Mouse (Mus musculus) layer of hippocampus, adult 11-12 months (tissue): ENCODE measurements around the gene BC052040.

Experiments used
- DNase-seq: peaks from one replicate; pipeline ENCODE4 v3.0.0; 2022; ENCODE audit warnings: low spot score

BC052040 gene

DNA sequence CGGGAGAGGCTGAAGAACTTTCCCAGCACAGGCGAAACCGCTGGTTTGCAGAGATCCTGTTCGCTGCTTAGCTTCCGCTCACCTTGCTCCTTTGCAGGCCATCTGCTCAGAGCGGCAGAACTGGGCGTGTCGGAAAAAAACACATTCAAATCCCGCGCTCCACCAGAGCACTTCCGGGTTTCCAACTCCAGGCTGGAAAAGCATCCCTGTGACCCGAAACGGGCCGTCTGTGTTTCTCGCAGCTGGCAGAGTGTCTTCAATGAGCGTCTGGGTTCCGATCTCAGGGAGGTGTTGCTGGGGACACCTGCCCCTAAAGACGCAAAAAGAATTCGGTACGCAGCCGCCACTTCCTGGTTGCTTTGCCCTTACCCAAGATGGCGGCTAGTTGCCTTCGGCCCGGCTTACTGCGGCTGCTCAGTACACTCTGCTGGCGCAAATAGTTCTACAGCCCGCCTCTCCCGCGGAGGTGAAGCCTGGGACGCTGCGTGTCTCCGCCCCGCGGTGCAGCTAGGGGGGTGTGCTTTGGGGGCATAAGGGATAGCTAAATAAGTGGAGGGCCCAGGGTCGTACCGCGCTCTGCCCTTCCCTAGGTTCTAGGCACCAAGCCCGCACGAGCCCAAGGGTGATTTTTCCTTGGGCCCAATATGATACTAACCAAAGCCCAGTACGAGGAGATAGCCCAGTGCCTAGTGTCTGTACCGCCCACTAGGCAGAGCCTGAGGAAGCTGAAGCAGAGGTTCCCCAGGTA lies at the start of gene BC052040:
BC052040 (plus strand) TSS at position 476 of the 748 bp plus-strand sequence.
- peak; percentile 89 for DNase-seq

DNA sequence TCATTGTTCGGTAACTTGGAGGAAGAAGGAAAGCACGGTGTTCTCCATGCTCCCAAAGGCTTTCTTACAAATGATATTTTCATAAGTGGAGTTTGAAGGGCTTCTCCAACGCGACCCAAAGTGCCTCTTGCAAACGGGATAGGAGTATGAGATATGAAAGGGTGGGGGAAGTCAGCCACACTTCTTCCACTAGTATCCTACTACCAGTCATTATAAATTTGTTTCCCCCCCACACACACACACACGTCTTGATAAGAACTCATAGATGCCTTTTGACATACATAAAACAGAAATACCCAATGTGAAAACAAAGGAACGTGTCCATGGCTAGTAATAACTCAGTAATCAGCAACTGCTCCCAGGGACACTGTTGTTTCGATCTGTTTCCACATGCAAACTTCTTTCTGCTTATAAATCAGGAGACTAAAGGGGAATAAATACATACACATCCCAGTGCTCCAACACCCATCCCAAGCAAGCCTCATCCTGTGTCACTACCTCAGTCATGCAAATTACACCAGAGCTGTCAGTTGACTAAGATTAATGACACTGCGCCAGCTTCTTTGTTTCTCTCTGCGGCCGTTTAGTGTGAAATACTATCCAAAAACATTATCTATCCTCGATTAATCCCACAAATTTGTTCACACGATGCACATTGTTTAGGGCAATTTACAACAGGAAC lies 43.4 kb upstream of the BC052040 start:
- DNase-seq, result no peak

- no peak for DNase-seq
Observed at GRCm38 (mm10) chr2:115538691-115539283, 42.7 kb upstream of the BC052040 start.

DNA sequence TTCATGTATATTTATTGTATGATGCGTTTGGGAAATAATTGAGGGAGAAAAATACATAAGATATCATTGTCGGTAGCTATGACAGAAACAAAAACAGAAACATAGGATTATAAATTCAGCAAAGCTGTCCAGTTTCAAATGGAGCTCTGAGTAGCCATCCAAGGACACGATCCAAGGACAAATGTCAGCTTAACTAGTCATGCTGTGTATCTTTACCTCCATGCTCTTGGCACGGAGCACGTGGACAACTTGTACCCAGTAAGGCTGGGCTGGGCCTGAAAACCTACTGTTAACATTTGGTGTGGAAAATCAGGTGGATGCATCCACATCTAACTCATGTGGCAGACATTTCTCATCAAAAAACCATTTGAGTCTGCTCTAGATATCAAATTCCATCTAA lies 41.8 kb upstream of the BC052040 start:
- DNase-seq, result no peak

DNA sequence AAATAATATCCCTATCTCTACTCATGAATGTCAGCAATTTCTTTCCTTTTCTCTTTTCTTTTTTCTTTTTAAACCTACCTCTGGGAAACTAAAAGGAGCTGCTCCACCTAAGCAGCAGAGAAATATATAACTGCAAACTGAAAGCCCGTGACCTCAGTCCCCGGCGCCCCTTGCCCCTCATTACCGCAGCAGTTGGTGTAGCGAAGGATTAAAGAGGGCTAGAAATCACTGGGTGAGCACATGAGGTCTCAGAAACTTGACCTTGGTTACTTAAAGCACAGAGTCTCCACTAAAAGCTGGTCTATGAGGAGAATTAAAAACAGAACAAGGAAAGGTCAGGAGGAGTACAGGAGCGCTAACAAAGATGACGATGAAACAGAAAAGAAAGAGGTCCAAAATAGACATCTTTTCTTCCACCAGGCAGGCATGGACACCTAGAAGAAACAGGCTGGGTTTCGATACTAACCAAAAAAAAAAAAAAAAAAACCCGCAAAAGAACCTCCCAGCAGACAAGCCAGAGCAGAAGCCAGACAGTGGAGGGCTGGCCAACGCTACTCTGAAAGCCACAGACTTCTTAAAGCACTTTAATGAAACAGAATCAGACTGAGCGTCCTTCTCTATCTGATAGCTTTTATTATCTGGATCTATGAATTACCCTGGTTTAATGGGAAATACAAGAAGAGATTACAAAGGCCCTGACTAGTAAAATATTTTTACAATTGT lies 39.0 kb upstream of the BC052040 start:
- DNase-seq, result no peak

DNA sequence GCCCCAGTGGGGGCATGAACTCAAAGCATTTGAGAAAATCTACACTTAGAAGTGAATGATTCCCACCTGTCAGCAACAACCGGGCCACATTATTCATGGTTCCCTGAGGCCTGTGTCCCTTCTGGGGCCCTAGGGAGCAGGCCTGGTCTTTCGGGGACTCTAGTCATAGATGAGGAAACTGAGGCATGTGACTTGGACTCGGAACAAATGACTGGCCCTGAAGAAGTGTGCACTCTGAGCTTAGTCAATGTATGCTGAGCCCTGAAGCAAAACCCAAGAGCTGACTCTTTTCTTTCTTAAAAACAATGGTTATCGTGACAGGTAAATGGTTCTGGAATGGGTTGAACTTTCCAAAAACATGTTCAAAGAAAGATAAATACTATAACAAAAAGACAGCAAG lies 38.3 kb upstream of the BC052040 start:
- no peak for DNase-seq

- DNase-seq, result no peak
Observed at GRCm38 (mm10) chr2:115551901-115552300, 29.6 kb upstream of the BC052040 start.

- no peak for DNase-seq
Observed at GRCm38 (mm10) chr2:115562155-115562827, 19.2 kb upstream of the BC052040 start.

DNA sequence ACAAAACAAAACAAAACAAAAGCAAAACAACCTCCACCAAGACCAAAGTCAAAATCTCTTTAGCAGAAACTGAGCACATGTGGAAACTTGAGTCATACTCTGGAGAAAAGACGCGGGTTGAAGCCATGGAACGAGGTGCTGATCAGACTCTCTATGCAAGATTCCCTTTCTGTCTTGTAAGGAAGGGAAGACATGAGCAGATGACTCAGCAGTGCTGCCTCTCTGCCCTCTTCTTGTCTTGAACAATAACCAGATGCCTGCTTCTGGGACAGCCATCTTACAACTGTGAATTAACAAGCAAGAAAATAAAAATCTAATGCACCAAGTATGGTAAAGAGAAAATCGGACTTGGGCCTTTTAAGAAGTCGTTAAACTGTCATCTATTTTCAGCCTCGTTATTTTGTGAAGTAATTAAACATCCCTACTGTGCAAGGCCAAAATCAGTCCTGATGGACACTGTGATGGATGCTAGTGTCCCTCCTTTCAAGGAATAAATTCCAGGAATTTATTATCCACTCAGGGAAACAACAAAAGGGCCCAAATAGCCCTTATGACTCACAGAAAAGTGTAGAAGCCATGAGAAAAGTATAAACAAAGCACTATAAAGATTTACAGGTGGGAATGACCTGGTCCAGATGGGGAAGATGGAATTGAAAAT lies 18.0 kb upstream of the BC052040 start:
- no peak for DNase-seq

GRCm38 (mm10) chr2:115571996-115572395 lies 9.5 kb upstream of the BC052040 start:
- no peak for DNase-seq

DNA sequence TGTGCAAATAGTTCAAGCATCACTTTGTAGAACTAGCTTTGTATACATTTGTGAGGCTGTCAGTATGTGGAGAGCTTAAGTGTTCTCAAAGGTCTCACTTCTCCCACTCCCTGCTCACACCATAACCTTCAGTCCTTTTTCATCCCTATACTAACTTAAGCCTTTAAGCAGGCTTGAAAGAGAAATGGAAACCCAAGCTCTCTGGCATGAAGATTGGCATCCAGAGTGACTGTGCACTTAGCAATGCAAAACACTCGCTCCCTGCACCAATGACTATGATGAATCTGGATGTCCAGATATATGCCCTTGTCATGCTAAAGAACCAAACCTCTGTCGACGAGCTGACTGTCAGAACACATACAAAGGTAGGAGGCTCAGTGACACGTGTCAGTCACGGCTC lies 6.7 kb upstream of the BC052040 start:
- DNase-seq, result no peak

- no peak for DNase-seq
Observed at GRCm38 (mm10) chr2:115579171-115579900, 2.2 kb upstream of the BC052040 start.

GRCm38 (mm10) chr2:115579976-115580375 lies 1.5 kb upstream of the BC052040 start:
- DNase-seq, result no peak

GRCm38 (mm10) chr2:115581989-115582608 lies 583 bp downstream of the BC052040 start:
- peak; percentile 15 for DNase-seq

DNA sequence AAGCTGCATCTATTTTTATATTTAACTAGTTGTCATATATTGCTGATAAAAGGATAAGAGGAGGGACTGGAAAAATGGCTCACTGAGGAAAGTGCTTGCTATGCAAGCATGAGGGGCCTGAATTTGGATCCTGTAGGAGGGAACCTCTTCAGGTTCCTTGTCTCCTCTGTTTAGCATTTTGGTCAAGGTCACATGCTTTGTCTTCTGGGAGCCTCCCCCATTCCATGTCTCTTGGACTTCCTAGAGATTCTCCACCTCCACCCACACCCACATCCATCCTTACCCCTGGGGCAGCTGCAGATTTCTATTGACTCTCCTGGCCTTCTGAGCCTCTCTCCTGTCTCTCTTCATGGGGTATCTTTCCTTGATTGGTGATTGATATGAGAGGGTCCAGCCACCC lies 2.3 kb downstream of the BC052040 start:
- DNase-seq, result no peak

GRCm38 (mm10) chr2:115590602-115591001 lies 9.1 kb downstream of the BC052040 start:
- DNase-seq, result no peak

GRCm38 (mm10) chr2:115592651-115593119 lies 11.2 kb downstream of the BC052040 start:
- peak; percentile 41 for DNase-seq

- DNase-seq, result no peak
Observed at GRCm38 (mm10) chr2:115597017-115597416, 15.5 kb downstream of the BC052040 start.

GRCm38 (mm10) chr2:115598266-115598665 lies 16.8 kb downstream of the BC052040 start:
- DNase-seq, result no peak

GRCm38 (mm10) chr2:115600724-115601123 lies 19.2 kb downstream of the BC052040 start:
- no peak for DNase-seq
